Mouse (Mus musculus) hematopoietic multipotent progenitor cell, adult 10-12 weeks (in vitro differentiated cells): ENCODE results near the gene Olfr1333. TPM values are rescaled to one million over a fixed set of nuclear protein-coding genes. Genes with fewer than 3 reads are reported as not detected.

Experiments used
- polyA plus RNA-seq: library from polyadenylated mRNA; stranded (reverse); fragments of >175 nt; gene quantifications from 2 replicates; pipeline ENCODE4 v1.2.3, GENCODE M21; 2012; ENCODE audit warnings: low replicate concordance

Gene Olfr1333
- polyA plus RNA-seq, result not detected in 2 replicates

GRCm38 (mm10) chr4:118836179-118836578, at the start of gene Olfr1333:
TSS of gene Olfr1333 (minus strand) at chr4:118836279.

GRCm38 (mm10) chr4:118864349-118864748, 28.3 kb upstream of the Olfr1333 start, which contains the start of gene Olfr1331:
TSS of gene Olfr1331 (plus strand) at chr4:118864649.

GRCm38 (mm10) chr4:118809844-118810243, 26.2 kb downstream of the Olfr1333 start, which contains the start of gene Olfr1335:
TSS of gene Olfr1335 (minus strand) at chr4:118809944.

GRCm38 (mm10) chr4:118782486-118782885, 53.6 kb downstream of the Olfr1333 start, which contains the start of gene Olfr1337:
TSS of gene Olfr1337 (minus strand) at chr4:118782586.

Other genes with a start within 250 kb of the Olfr1333 start
- 0.03 TPM in 1 of 2 replicates, not detected in the other for gene Cfap57, start 215.5 kb downstream of the Olfr1333 start, polyA plus RNA-seq
- gene Ebna1bp2, start 215.5 kb downstream of the Olfr1333 start, polyA plus RNA-seq, result 9.7 and 15.6 TPM in 2 replicates
- not detected in 2 replicates for gene Olfr62, start 177.3 kb downstream of the Olfr1333 start, polyA plus RNA-seq
- not detected in 2 replicates for gene Olfr1342, start 143.5 kb downstream of the Olfr1333 start, polyA plus RNA-seq
- not detected in 2 replicates for gene Olfr1341, start 132.8 kb downstream of the Olfr1333 start, polyA plus RNA-seq
- gene Olfr1340, start 116.1 kb downstream of the Olfr1333 start, polyA plus RNA-seq, result not detected in 2 replicates
- gene Olfr1339, start 104.1 kb downstream of the Olfr1333 start, polyA plus RNA-seq, result not detected in 2 replicates
- gene Olfr1338, start 77.5 kb downstream of the Olfr1333 start, polyA plus RNA-seq, result not detected in 2 replicates
- gene Olfr1337, start 53.7 kb downstream of the Olfr1333 start, polyA plus RNA-seq, result not detected in 2 replicates
- not detected in 2 replicates for gene Olfr1335, start 26.3 kb downstream of the Olfr1333 start, polyA plus RNA-seq
- not detected in 2 replicates for gene Olfr1331, start 28.4 kb upstream of the Olfr1333 start, polyA plus RNA-seq
- not detected in 2 replicates for gene Olfr1330, start 52.3 kb upstream of the Olfr1333 start, polyA plus RNA-seq
- gene Olfr1329, start 81.2 kb upstream of the Olfr1333 start, polyA plus RNA-seq, result not detected in 2 replicates
- gene Olfr1328, start 102.3 kb upstream of the Olfr1333 start, polyA plus RNA-seq, result not detected in 2 replicates
- gene Lao1, start 125.3 kb upstream of the Olfr1333 start, polyA plus RNA-seq, result not detected in 2 replicates